In the genomic region with DNA sequence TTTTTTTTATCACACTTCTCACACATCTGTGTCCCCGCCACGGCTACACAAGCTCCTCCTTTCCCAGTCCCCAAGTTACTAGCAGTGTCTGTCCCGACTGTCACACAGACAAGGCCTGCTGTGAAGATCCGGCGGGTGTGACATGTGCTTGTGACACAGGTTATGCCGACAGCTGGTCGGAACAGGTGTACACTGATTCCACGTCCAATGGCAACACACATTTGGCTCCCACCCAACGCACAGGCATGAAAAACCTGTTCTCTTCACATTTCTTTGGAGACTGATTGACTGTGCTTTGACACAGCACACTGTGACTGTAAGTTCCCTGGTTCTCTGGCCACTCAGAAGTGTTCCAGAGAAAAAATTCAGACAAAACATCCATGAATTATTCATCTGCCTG, we compare ENCODE assay signal across 10 mouse cellular contexts.
DNase-seq lines count a peak whose midpoint lies in the region; ATAC-seq and TF ChIP-seq lines count a peak whose summit lies in the region.
"Had no signal": no experiment of that assay in that cellular context is flagged by ENCODE, and none has a peak within 500 bp of the region (broad histone marks: within the 10 kb centered on the region; RNA-seq: fewer than 3 reads in every experiment).

No protein-coding gene starts in this region.

- 23% methylated on average over 9 of the region's 9 CpGs for WGBS in forebrain, embryonic 15.5 days
- 37% methylated on average over 9 of the region's 9 CpGs for WGBS in midbrain, embryonic 16.5 days

- peaks cover 18% of the 10 kb centered on the region for H3K4me1 ChIP-seq in forebrain, embryonic 15.5 days
- H3K4me1 ChIP-seq in midbrain, embryonic 16.5 days (ENCODE audit: control insufficient read depth, insufficient read depth, low read length) = no peaks in the 10 kb centered on the region
- H3K4me1 ChIP-seq: lung, embryonic 15.5 days had no signal

- DNase-seq in layer of hippocampus, postnatal 14 days (ENCODE audit: low spot score in 2 of 2) = peak; percentile 12 to 16
- DNase-seq in layer of hippocampus, adult 2 months (ENCODE audit: low spot score in 2 of 2) = no peak
- peak; percentile 22 to 24 for DNase-seq in cerebellum, postnatal 36 days
- no peak for DNase-seq in yolk sac, embryonic 10.5 days (ENCODE audit: low spot score)
- DNase-seq: heart, adult 11 months; thymus, adult 18-20 months had no signal

- no peak overlapping the region for H3K4me2 ChIP-seq in forebrain, embryonic 15.5 days (replicated peaks)
- no peak overlapping the region for H3K4me2 ChIP-seq in midbrain, embryonic 16.5 days (ENCODE audit: low read length)
- H3K4me2 ChIP-seq: lung, embryonic 15.5 days had no signal

- H3K27ac ChIP-seq in layer of hippocampus, adult 2 months = no peak overlapping the region
- H3K27ac ChIP-seq in forebrain, embryonic 15.5 days (replicated peaks) = no peak overlapping the region
- no peak overlapping the region for H3K27ac ChIP-seq in midbrain, embryonic 16.5 days (ENCODE audit: low read length)
- H3K27ac ChIP-seq: lung, embryonic 15.5 days had no signal

- peak; percentile 90 for ATAC-seq in forebrain, embryonic 15.5 days (replicated peaks)
- peak; percentile 45 for ATAC-seq in midbrain, embryonic 16.5 days
- no peak for ATAC-seq in inflammation-experienced regulatory T-cells, adult 6 months

- TF ChIP-seq CTCF in layer of hippocampus, adult 2 months (conservative IDR thresholded peaks at IDR 0.05) = no peak

- no peaks in the 10 kb centered on the region for H3K36me3 ChIP-seq in forebrain, embryonic 15.5 days
- no peaks in the 10 kb centered on the region for H3K36me3 ChIP-seq in midbrain, embryonic 16.5 days (ENCODE audit: control insufficient read depth, insufficient read depth, low read length)
- H3K36me3 ChIP-seq: lung, embryonic 15.5 days had no signal

- no peak overlapping the region for H3K4me3 ChIP-seq in layer of hippocampus, adult 2 months
- H3K4me3 ChIP-seq in forebrain, embryonic 15.5 days = no peak overlapping the region
- no peak overlapping the region for H3K4me3 ChIP-seq in midbrain, embryonic 16.5 days (ENCODE audit: low read depth, low read length)
- H3K4me3 ChIP-seq: lung, embryonic 15.5 days had no signal

- H3K9ac ChIP-seq in forebrain, embryonic 15.5 days (replicated peaks) = no peak overlapping the region
- H3K9ac ChIP-seq in midbrain, embryonic 16.5 days (ENCODE audit: low read depth, low read length) = no peak overlapping the region
- H3K9ac ChIP-seq: lung, embryonic 15.5 days had no signal

- H3K27me3 ChIP-seq in forebrain, embryonic 15.5 days = no peaks in the 10 kb centered on the region
- H3K27me3 ChIP-seq in midbrain, embryonic 16.5 days (ENCODE audit: control insufficient read depth, insufficient read depth, low read depth, low read length) = no peaks in the 10 kb centered on the region
- H3K27me3 ChIP-seq: lung, embryonic 15.5 days had no signal

- H3K9me3 ChIP-seq in forebrain, embryonic 15.5 days = no peaks in the 10 kb centered on the region
- no peaks in the 10 kb centered on the region for H3K9me3 ChIP-seq in midbrain, embryonic 16.5 days (replicated peaks; ENCODE audit: control insufficient read depth, low read length, poor library complexity, severe bottlenecking)
- H3K9me3 ChIP-seq: lung, embryonic 15.5 days had no signal

Comparison
In these comparisons a context has a peak if more than half of its experiments do, and no peak if none do; other contexts are left out.
1. DNase-seq: peak in layer of hippocampus, postnatal 14 days (2 of 2) and cerebellum, postnatal 36 days (2 of 2); none in layer of hippocampus, adult 2 months (0 of 2) and yolk sac, embryonic 10.5 days (single experiment).